Mouse (Mus musculus) CD4-positive helper T cell, adult 2 months (primary cell): ENCODE measurements around the gene Stat1.

Source experiments
- DNase-seq: peaks from one replicate; pipeline ENCODE4 v3.0.0-alpha.2; 2012; ENCODE audit warnings: low read depth, missing footprints, low spot score

Gene Stat1

DNA sequence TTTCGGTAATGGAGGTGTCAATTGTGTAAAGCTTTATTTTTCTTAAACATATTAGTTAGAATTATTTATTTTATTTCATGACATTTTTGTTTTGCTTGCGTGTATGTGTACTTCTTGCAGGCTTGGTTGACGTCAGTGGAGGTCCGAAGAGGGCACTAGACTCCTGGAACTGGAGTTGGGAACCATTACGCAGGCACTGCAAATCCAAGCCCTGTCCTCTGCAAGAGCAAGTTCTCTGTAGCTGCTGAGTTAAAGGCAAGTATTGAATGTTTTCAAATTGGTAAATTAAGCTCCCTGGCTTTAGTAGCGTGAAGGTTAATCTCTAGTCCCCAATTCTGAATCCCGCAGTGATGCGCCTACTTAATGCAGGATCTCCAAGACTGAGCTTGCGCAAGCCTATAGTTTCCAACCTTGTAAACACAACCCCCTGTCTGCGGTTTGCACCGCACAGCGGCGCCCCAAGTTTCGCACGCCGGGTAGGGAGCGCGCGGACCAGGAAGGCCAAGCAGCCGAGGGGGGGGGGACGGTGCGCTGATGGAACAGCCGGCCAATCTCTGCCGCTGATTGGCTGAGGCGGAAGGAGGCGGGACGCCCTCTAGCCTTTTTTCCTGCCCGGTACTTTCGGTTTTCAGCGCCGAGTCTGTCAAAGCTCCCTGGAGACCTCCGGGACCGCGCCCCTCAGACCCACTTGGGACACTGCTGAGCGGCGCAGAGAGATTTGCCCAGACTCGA lies at the start of gene Stat1:
Gene Stat1 (plus strand): TSS at position 581 of the 732 bp plus-strand sequence.
- DNase-seq, result peak; percentile 97

GRCm38 (mm10) chr1:52079724-52080367 lies 39.4 kb upstream of the Stat1 start:
- DNase-seq, result no peak

- DNase-seq, result no peak
These were observed 38.9 kb upstream of the Stat1 start for GRCm38 (mm10) chr1:52080375-52080774.

- peak; percentile 37 for DNase-seq
These were observed 33.0 kb upstream of the Stat1 start for GRCm38 (mm10) chr1:52086236-52086635.

DNA sequence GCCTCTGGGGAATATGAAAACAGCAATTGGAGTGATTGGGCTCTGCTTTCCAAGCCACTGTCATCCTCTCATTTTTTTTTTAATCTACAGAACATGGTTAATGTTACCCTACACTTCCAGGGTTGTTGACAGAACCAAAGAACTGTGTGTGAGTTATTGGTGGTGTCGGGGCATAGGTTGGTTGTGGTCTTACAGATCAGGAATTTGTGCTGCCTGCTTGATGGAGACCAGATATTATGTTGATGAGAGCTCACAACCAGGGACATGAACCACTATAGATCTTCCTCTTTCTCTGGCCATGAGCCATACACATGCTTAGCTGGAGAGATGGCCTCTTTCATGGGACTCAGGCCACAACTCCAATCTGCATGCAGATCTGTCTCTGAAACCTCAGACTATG lies 32.1 kb upstream of the Stat1 start:
- DNase-seq, result no peak

- no peak for DNase-seq
These were observed 30.6 kb upstream of the Stat1 start for GRCm38 (mm10) chr1:52088634-52089033.

GRCm38 (mm10) chr1:52098618-52099232 lies 20.5 kb upstream of the Stat1 start:
- peak; percentile 68 for DNase-seq

- peak; percentile 83 for DNase-seq
These were observed 18.7 kb upstream of the Stat1 start for GRCm38 (mm10) chr1:52100496-52100895.

GRCm38 (mm10) chr1:52102795-52103194 lies 16.4 kb upstream of the Stat1 start:
- no peak for DNase-seq

- DNase-seq, result no peak
These were observed 12.0 kb upstream of the Stat1 start for GRCm38 (mm10) chr1:52107206-52107605.

- DNase-seq, result no peak
These were observed 8.0 kb upstream of the Stat1 start for GRCm38 (mm10) chr1:52111217-52111616.

GRCm38 (mm10) chr1:52112301-52112700 lies 6.9 kb upstream of the Stat1 start:
- DNase-seq, result no peak

- no peak for DNase-seq
These were observed 6.1 kb upstream of the Stat1 start for GRCm38 (mm10) chr1:52113067-52113665.

DNA sequence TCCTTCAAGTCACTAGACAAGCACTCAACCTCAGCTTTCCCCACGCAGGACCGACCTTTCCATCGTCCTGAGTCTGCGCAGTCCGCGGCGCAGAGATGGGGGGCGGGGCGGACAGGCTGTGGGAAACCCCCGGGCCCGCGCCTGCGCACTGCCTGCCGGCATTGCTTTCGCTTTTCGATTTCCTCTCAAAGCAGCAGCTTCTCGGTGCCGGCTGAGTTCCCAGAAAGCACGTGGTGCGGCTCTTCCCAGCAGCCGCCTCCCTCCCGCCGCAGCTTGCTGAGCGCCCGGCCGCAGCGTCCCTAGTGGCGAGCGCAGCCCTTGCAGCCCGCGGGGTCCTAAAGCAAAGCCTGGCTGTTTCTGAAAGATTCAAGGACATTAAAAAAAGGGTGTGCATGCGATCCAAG lies 5.6 kb upstream of the Stat1 start:
- peak; percentile 98 for DNase-seq

- DNase-seq, result no peak
These were observed 2.8 kb upstream of the Stat1 start for GRCm38 (mm10) chr1:52116441-52116840.

- no peak for DNase-seq
These were observed 1.5 kb upstream of the Stat1 start for GRCm38 (mm10) chr1:52117777-52118176.

- DNase-seq, result no peak
These were observed 451 bp downstream of the Stat1 start for GRCm38 (mm10) chr1:52119691-52120090.

DNA sequence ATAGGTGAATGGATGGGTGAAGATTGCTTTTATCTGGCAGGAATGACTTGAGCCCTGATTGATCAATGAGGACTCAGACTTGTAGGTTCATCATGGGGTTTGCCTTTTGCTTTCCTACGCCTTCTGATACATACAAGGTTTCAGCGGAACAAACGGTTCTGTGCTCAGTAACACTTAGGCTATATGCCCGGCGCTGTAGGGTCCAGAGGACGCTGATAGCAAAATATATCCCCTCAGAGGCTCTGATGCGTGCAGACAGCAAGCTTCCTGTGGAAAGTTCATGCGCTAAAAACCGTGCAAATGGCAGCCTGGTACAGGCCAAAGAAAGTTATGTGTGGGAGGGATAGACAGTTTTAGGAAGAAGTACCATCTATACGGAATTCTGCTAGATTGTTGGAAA lies 951 bp downstream of the Stat1 start:
- DNase-seq, result peak; percentile 51

GRCm38 (mm10) chr1:52121052-52121451 lies 1.8 kb downstream of the Stat1 start:
- DNase-seq, result no peak

- no peak for DNase-seq
These were observed 5.6 kb downstream of the Stat1 start for GRCm38 (mm10) chr1:52124818-52125217.

GRCm38 (mm10) chr1:52127350-52127749 lies 8.1 kb downstream of the Stat1 start:
- no peak for DNase-seq

GRCm38 (mm10) chr1:52129794-52130193 lies 10.6 kb downstream of the Stat1 start:
- no peak for DNase-seq
